Mouse (Mus musculus) forebrain, embryonic 15.5 days (tissue): Measurements from ENCODE around the gene Fgf6. TPM values are rescaled to one million over a fixed set of nuclear protein-coding genes. Genes with fewer than 3 reads are reported as not detected.

Source experiments
- ATAC-seq: fragments of 200-750 bp; cut with Nextera tagmentation; replicated peaks from 2 replicates; pipeline ENCODE4 v1.8.0; 2017; ENCODE audit warnings: mild to moderate bottlenecking, moderate TSS enrichment, moderate library complexity
- H3K27ac ChIP-seq: fragments of 300-500 bp; sonication (generic); replicated peaks from 2 replicates; pipeline ENCODE4 v1.5.1; 2015; ENCODE audit warnings: mild to moderate bottlenecking, inconsistent platforms
- H3K27me3 ChIP-seq: fragments of 300-500 bp; sonication (generic); 2 replicates; pipeline ENCODE4 v1.6.1; 2015; ENCODE audit warnings: inconsistent platforms
- H3K36me3 ChIP-seq: fragments of 300-500 bp; sonication (generic); 2 replicates; pipeline ENCODE4 v1.6.1; 2015; ENCODE audit warnings: mild to moderate bottlenecking, inconsistent platforms
- H3K4me1 ChIP-seq: fragments of 300-500 bp; sonication (generic); 2 replicates; pipeline ENCODE4 v1.6.1; 2015; ENCODE audit warnings: inconsistent platforms
- H3K4me2 ChIP-seq: fragments of 300-500 bp; sonication (generic); replicated peaks from 2 replicates; pipeline ENCODE4 v1.6.1; 2015; ENCODE audit warnings: mild to moderate bottlenecking, inconsistent platforms
- H3K4me3 ChIP-seq: fragments of 300-500 bp; sonication (generic); 2 replicates; pipeline ENCODE4 v1.5.1; 2015; ENCODE audit warnings: mild to moderate bottlenecking, inconsistent platforms
- H3K9ac ChIP-seq: fragments of 300-500 bp; sonication (generic); replicated peaks from 2 replicates; pipeline ENCODE4 v1.6.1; 2015; ENCODE audit warnings: mild to moderate bottlenecking, inconsistent platforms
- H3K9me3 ChIP-seq: fragments of 300-500 bp; sonication (generic); 2 replicates; pipeline ENCODE4 v1.6.1; 2016; ENCODE audit warnings: inconsistent platforms
- WGBS: fragments of 180-500 bp; shearing (Covaris S2); methylation state at CpG from one replicate; pipeline ENCODE4 v1.1.7; 2015; ENCODE audit warnings: mixed read lengths; 5-methylcytosine and 5-hydroxymethylcytosine counted together
- polyA plus RNA-seq: library from polyadenylated mRNA; unstranded; fragments of >200 nt; fragmentation: Nextera tagmentation; extraction: Ambion mirVana; gene quantifications from 2 replicates; pipeline ENCODE4 v1.2.1, GENCODE M21; 2015

The Fgf6 gene
- not detected in 2 replicates for polyA plus RNA-seq

- Histone ChIP-seq H3K4me2 (no peak within 1 kb of the TSS), H3K27me3 (no peaks in the 10 kb centered on the region), H3K36me3 (no peaks in the 10 kb centered on the region), H3K9me3 (no peaks in the 10 kb centered on the region), H3K27ac (no peak within 1 kb of the TSS), H3K4me3 (no peak within 1 kb of the TSS), H3K4me1 (0 out of 2 replicates have a peak, but pooled peaks cover 3% of the 10 kb centered on the region), H3K9ac (no peak within 1 kb of the TSS)
- WGBS, result 88% methylated on average over 26 of the region's 26 CpGs
- no peak for ATAC-seq
These were observed at the start of gene Fgf6 for GRCm38 (mm10) chr6:127014906-127015770. Gene Fgf6, plus strand, starts transcription at chr6:127015586.

DNA sequence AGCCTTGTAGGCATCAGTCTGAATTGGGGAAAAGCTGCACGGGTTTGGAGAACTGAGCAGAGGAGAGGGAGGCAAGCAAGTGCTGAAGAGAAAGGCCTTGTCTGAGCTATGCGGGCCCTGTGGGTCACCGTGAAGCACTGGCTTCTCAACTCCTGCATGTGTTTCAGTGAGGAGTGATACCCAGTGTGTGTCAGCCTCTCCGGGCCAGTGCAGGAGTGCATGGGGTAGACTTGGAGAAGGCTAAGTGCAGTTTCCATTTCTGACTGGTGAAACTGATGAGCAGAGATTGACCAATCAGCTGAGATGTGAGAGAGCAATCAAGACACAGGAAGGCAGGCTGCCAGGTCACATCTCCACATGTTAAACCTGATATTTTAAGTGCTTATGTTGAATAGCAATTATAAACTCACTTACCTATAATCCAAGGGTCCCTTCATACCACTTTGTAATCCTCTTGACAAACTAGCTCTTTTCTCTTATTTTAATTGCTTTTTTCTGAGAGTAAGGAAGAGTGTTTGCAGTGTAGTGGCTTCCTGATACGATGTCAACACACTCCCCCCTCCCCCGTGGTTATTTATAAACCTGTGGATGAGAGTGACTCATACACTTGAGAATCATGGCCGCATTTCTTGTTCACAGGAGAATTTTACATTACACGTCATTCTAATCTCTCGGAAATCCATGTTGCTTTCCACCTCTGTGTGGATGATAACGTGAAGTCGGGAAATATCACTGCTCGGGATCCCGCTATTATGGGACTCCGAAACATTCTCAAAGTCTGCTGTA is 49.0 kb upstream of the Fgf6 start:
- Histone ChIP-seq H3K4me3 (no peak overlapping the region), H3K36me3 (peaks cover 34% of the 10 kb centered on the region; the same call in 1 of the 2 replicates), H3K27ac (no peak overlapping the region), H3K27me3 (no peaks in the 10 kb centered on the region), H3K9ac (no peak overlapping the region), H3K4me2 (no peak overlapping the region), H3K9me3 (no peaks in the 10 kb centered on the region), H3K4me1 (no peaks in the 10 kb centered on the region)
- WGBS, result 91% methylated on average over 14 of the region's 14 CpGs
- no peak for ATAC-seq

DNA sequence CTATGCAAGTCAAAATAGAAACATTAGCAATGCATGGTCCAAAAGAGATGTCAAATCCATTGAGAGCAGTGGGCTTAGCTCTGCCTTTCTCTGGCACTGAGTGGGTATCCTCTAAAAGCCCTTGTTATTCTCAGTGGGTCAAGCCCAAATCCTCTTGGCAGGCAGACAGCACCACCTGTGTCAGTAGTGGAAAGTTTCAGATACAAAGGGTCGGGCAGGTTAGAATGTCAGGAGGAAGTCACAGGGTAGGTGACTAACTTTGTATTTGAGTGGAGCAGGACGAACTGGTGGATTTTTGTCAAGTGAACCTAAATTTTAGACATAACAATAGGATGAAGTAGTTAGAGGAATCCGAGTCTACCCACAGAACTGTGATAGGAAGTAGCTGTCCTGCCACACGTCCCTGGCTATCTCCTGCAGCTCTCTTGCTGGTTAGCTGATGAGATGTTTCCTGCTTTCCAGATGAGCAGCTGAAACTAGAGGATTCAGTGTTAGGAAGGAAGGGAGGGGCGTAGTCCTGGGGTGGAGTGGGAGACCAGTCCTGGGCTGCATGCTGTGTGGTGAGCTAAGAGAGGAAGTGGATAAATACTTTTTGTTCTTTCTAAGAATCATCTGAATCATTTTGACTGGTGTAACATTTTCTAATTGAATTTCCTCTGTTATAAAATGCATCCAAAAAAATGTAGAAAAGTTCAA is 33.7 kb upstream of the Fgf6 start:
- no peak overlapping the region for H3K9ac ChIP-seq
- no peaks in the 10 kb centered on the region for H3K9me3 ChIP-seq
- no peaks in the 10 kb centered on the region for H3K27me3 ChIP-seq
- no peak overlapping the region for H3K4me3 ChIP-seq
- ATAC-seq, result no peak
- no peak overlapping the region for H3K27ac ChIP-seq
- no peak overlapping the region for H3K4me2 ChIP-seq
- no peaks in the 10 kb centered on the region for H3K36me3 ChIP-seq
- H3K4me1 ChIP-seq, result no peaks in the 10 kb centered on the region
- WGBS, result 76% methylated on average over 5 of the region's 5 CpGs

DNA sequence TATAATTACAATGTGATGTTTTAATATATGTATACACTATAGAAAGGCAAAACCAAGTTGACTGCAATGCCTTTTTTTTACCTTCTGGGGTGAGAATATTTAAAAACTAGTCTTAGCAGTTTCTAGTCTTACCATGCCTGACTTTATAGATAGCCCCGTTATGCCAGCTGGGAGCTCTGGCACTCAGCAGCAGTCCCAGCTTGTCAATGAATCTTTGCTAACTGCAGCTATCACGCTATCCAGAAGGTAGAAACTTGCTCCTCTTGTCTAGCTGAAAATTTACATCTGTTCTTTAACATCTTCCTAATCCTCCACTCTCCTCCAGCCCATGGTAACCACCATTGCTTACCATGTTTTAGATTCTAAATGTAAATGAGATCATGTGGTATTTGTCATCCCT is 21.7 kb upstream of the Fgf6 start:
- WGBS, result 63% methylated on average over 2 of the region's 2 CpGs
- H3K4me3 ChIP-seq, result no peak overlapping the region
- ATAC-seq, result no peak
- H3K27me3 ChIP-seq, result no peaks in the 10 kb centered on the region
- no peak overlapping the region for H3K27ac ChIP-seq
- H3K36me3 ChIP-seq, result no peaks in the 10 kb centered on the region
- no peak overlapping the region for H3K9ac ChIP-seq
- H3K9me3 ChIP-seq, result no peaks in the 10 kb centered on the region
- H3K4me1 ChIP-seq, result no peaks in the 10 kb centered on the region
- no peak overlapping the region for H3K4me2 ChIP-seq

DNA sequence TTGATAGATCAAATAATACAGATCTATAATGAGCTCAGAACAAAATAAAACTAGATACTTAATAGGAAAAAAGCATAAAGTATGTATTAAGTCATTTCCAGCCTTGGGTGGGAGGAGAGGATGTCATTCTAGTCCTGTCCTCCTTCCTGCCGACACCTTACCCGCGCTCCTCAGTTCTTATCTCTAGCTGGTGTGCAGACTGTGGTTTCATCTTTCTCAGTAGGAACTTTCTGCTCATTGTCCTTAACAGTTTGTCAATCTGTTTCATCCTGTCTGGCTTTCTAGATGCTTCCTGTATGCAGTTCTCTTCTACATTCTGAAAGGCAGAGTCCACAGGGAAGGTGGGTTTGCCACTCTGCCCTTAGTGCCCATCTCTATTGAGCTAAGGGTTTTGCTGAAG is 19.9 kb upstream of the Fgf6 start:
- 91% methylated on average over 3 of the region's 3 CpGs for WGBS
- H3K4me1 ChIP-seq, result no peaks in the 10 kb centered on the region
- no peaks in the 10 kb centered on the region for H3K27me3 ChIP-seq
- H3K36me3 ChIP-seq, result no peaks in the 10 kb centered on the region
- H3K4me3 ChIP-seq, result no peak overlapping the region
- no peak overlapping the region for H3K27ac ChIP-seq
- no peaks in the 10 kb centered on the region for H3K9me3 ChIP-seq
- no peak for ATAC-seq
- H3K9ac ChIP-seq, result no peak overlapping the region
- no peak overlapping the region for H3K4me2 ChIP-seq

DNA sequence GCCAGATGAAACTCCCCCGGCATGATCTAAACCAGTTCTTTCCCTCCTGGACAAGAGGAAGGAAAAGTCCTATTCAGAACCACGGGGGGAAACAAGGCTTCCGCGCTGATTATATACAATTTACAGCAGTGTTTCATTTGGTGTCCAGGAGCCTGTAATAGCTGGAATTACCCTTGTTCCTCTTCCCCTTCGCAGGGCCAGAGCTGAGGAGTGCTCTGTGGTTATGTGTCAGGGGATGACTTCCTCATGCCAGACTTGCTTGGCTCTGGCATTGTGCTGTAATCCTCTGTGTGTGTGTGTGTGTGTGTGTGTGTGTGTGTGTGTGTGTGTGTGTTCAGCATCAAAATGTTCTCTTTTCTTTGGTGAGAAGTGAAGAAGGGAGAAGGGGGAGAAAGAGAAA is 19.0 kb upstream of the Fgf6 start:
- ATAC-seq, result no peak
- WGBS, result 87% methylated on average over 5 of the region's 5 CpGs
- H3K27ac ChIP-seq, result no peak overlapping the region
- H3K9ac ChIP-seq, result no peak overlapping the region
- no peaks in the 10 kb centered on the region for H3K9me3 ChIP-seq
- H3K36me3 ChIP-seq, result no peaks in the 10 kb centered on the region
- no peak overlapping the region for H3K4me3 ChIP-seq
- H3K27me3 ChIP-seq, result no peaks in the 10 kb centered on the region
- H3K4me1 ChIP-seq, result no peaks in the 10 kb centered on the region
- no peak overlapping the region for H3K4me2 ChIP-seq

- Histone ChIP-seq H3K4me2 (no peak overlapping the region), H3K4me3 (no peak overlapping the region), H3K36me3 (no peaks in the 10 kb centered on the region), H3K27ac (no peak overlapping the region), H3K9me3 (no peaks in the 10 kb centered on the region), H3K4me1 (no peaks in the 10 kb centered on the region), H3K27me3 (no peaks in the 10 kb centered on the region), H3K9ac (no peak overlapping the region)
- ATAC-seq, result no peak
- WGBS, result 89% methylated on average over 3 of the region's 3 CpGs
These were observed 9.7 kb upstream of the Fgf6 start for GRCm38 (mm10) chr6:127005646-127006045.

GRCm38 (mm10) chr6:127006551-127006950 is 8.8 kb upstream of the Fgf6 start:
- no peak overlapping the region for H3K4me2 ChIP-seq
- no peaks in the 10 kb centered on the region for H3K9me3 ChIP-seq
- H3K4me3 ChIP-seq, result no peak overlapping the region
- ATAC-seq, result no peak
- H3K4me1 ChIP-seq, result no peaks in the 10 kb centered on the region
- H3K27me3 ChIP-seq, result no peaks in the 10 kb centered on the region
- no peak overlapping the region for H3K9ac ChIP-seq
- no peak overlapping the region for H3K27ac ChIP-seq
- H3K36me3 ChIP-seq, result no peaks in the 10 kb centered on the region
- WGBS, result 90% methylated on average over 3 of the region's 3 CpGs

GRCm38 (mm10) chr6:127010021-127010420 is 5.4 kb upstream of the Fgf6 start:
- Histone ChIP-seq H3K9ac (no peak overlapping the region), H3K36me3 (no peaks in the 10 kb centered on the region), H3K9me3 (no peaks in the 10 kb centered on the region), H3K27me3 (no peaks in the 10 kb centered on the region), H3K4me3 (no peak overlapping the region), H3K4me2 (no peak overlapping the region), H3K27ac (no peak overlapping the region), H3K4me1 (no peaks in the 10 kb centered on the region)
- ATAC-seq, result no peak
- WGBS, result 89% methylated on average over 13 of the region's 13 CpGs

DNA sequence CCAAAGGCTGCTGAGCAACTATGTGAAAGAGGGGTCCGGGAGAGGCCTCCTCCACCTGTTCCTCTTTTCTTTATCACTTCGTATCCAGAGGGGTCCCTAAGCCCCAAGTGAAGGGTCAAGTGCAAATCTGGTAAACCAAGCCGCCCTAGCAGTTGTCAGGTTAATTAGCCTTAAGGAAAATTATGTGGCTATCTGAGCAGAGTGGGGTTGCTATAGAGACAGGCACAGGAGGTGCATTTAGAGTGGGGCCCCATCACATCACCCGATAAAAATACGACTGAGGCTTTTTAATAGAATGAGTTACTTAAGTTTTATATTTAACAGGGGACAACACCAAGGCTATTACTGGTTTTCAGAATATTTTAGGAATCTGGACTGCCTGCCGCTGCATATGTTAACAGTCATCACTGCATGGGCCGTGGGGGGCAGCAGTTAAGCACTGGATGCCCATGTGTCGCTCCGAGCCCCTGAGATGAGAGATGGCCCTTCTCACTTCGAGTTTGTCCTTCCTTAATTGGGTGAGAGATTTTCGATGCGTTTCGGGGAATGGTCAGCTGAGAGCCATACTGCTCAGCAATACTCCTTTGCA is 3.3 kb upstream of the Fgf6 start:
- H3K9ac ChIP-seq, result no peak overlapping the region
- 67% methylated on average over 13 of the region's 13 CpGs for WGBS
- ATAC-seq, result no peak
- H3K9me3 ChIP-seq, result no peaks in the 10 kb centered on the region
- no peaks in the 10 kb centered on the region for H3K36me3 ChIP-seq
- H3K4me1 ChIP-seq, result no peaks in the 10 kb centered on the region
- H3K27me3 ChIP-seq, result no peaks in the 10 kb centered on the region
- H3K4me3 ChIP-seq, result no peak overlapping the region
- H3K27ac ChIP-seq, result no peak overlapping the region
- H3K4me2 ChIP-seq, result no peak overlapping the region

DNA sequence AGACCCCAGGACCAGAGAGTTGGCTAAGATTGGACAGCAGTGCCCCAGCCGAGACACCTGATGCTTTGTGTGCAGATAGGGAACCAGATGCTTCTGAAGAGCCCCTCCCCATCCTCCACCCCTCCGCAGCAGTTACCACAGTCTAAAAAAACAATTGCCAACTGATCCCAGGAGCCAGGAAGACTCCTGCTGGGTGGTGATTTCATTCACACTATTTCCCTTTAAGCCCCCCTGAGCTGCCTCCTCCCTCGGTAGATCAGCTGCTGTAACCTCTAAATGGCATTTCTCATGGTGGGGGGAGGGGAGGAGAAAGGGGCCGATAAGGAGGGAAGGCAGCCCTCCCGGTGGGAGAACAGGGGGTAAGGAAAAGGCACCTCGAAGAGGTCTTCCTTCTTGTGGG is 3.9 kb downstream of the Fgf6 start:
- H3K27me3 ChIP-seq, result no peaks in the 10 kb centered on the region
- no peak for ATAC-seq
- no peak overlapping the region for H3K4me3 ChIP-seq
- WGBS, result 9% methylated on average over 6 of the region's 6 CpGs
- no peak overlapping the region for H3K27ac ChIP-seq
- H3K4me1 ChIP-seq, result 0 out of 2 replicates have a peak, but pooled peaks cover 8% of the 10 kb centered on the region
- H3K36me3 ChIP-seq, result no peaks in the 10 kb centered on the region
- no peak overlapping the region for H3K4me2 ChIP-seq
- H3K9ac ChIP-seq, result no peak overlapping the region
- no peaks in the 10 kb centered on the region for H3K9me3 ChIP-seq

DNA sequence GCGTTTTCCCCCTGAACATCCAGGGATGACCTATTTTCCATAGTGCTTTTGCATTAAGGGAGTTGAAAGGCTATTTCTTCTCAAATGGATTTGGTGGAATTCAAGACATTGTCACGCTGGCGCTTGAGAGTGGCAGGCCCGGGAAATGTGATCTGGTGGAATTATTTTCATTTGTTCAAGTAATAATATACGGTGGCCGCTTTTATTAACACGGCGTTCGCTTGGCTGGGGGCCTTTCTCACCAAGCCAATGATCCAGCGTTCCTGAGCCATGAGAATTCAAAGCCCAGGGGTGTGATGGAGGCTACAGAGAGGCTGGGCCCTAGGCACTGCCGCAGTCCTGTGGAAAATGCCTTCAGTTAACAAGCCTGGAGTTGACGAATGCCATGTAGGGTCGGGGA is 5.0 kb downstream of the Fgf6 start:
- Histone ChIP-seq H3K4me1 (0 out of 2 replicates have a peak, but pooled peaks cover 8% of the 10 kb centered on the region), H3K9me3 (no peaks in the 10 kb centered on the region)
- ATAC-seq, result no peak

More for the DNA sequence above, 5.0 kb downstream of the Fgf6 start:
- H3K36me3 ChIP-seq, result no peaks in the 10 kb centered on the region
- H3K9ac ChIP-seq, result no peak overlapping the region
- no peak overlapping the region for H3K4me2 ChIP-seq
- H3K27me3 ChIP-seq, result no peaks in the 10 kb centered on the region
- H3K4me3 ChIP-seq, result no peak overlapping the region
- WGBS, result 14% methylated on average over 13 of the region's 13 CpGs
- no peak overlapping the region for H3K27ac ChIP-seq
